8 mouse cellular contexts compared by ENCODE assay signal in genomic region chr5:116485069-116485468, GRCm38 (mm10).
DNase-seq lines count a peak whose midpoint lies in the region; ATAC-seq and TF ChIP-seq lines count a peak whose summit lies in the region.
"Had no signal": no experiment of that assay in that cellular context is flagged by ENCODE, and none has a peak within 500 bp of the region (broad histone marks: within the 10 kb centered on the region; RNA-seq: fewer than 3 reads in every experiment).

No protein-coding gene starts in this region.

- H3K4me1 ChIP-seq in forebrain, embryonic 14.5 days (ENCODE audit: control insufficient read depth, insufficient read depth, low read length), result peaks cover 4% of the 10 kb centered on the region
- H3K4me1 ChIP-seq in intestine, embryonic 16.5 days (ENCODE audit: control insufficient read depth, insufficient read depth, low read length), result no peaks in the 10 kb centered on the region

- no peak overlapping the region for H3K4me2 ChIP-seq in forebrain, embryonic 14.5 days (ENCODE audit: low read length)
- H3K4me2 ChIP-seq in intestine, embryonic 16.5 days (ENCODE audit: low read depth, low read length), result no peak overlapping the region
- H3K4me2 ChIP-seq: limb, embryonic 12.5 days had no signal

- no peaks in the 10 kb centered on the region for H3K9me3 ChIP-seq in forebrain, embryonic 14.5 days (replicated peaks; ENCODE audit: control insufficient read depth, low read length)
- H3K9me3 ChIP-seq in intestine, embryonic 16.5 days (ENCODE audit: control insufficient read depth, low read length), result no peaks in the 10 kb centered on the region
- H3K9me3 ChIP-seq: limb, embryonic 12.5 days had no signal

- no peak overlapping the region for H3K4me3 ChIP-seq in forebrain, embryonic 14.5 days (ENCODE audit: low read depth, low read length)
- H3K4me3 ChIP-seq in intestine, embryonic 16.5 days (ENCODE audit: low read length), result no peak overlapping the region
- H3K4me3 ChIP-seq in left cerebral cortex, adult 2 months, result no peak overlapping the region
- H3K4me3 ChIP-seq: limb, embryonic 12.5 days had no signal

- TF ChIP-seq POLR2A in brain, embryonic 14.5 days (IDR thresholded peaks at IDR 0.05; ENCODE audit: borderline replicate concordance, extremely low read depth, insufficient read depth, insufficient read length, poor library complexity, severe bottlenecking), result no peak

- 28% methylated on average over 5 of the region's 5 CpGs for WGBS in forebrain, embryonic 14.5 days
- 12% methylated on average over 5 of the region's 5 CpGs for WGBS in intestine, embryonic 16.5 days

- no peak overlapping the region for H3K9ac ChIP-seq in forebrain, embryonic 14.5 days (ENCODE audit: low read length)
- H3K9ac ChIP-seq in intestine, embryonic 16.5 days (ENCODE audit: low read depth, low read length), result no peak overlapping the region
- H3K9ac ChIP-seq: limb, embryonic 12.5 days had no signal

- H3K36me3 ChIP-seq in forebrain, embryonic 14.5 days (ENCODE audit: control insufficient read depth, insufficient read depth, low read length), result peaks cover 5% of the 10 kb centered on the region; the same call in 1 of the 2 replicates
- no peaks in the 10 kb centered on the region for H3K36me3 ChIP-seq in intestine, embryonic 16.5 days (ENCODE audit: control insufficient read depth, insufficient read depth, low read length)
- H3K36me3 ChIP-seq: limb, embryonic 12.5 days had no signal

- intact Hi-C loops in left cerebral cortex, adult 2 months (cut with DNase I), result no loop called here

- no peak overlapping the region for H3K27ac ChIP-seq in forebrain, embryonic 14.5 days (ENCODE audit: low read depth, low read length)
- no peak overlapping the region for H3K27ac ChIP-seq in intestine, embryonic 16.5 days (ENCODE audit: low read length)
- no peak overlapping the region for H3K27ac ChIP-seq in left cerebral cortex, adult 2 months
- H3K27ac ChIP-seq: limb, embryonic 12.5 days had no signal

- no peaks in the 10 kb centered on the region for H3K27me3 ChIP-seq in forebrain, embryonic 14.5 days (replicated peaks; ENCODE audit: control insufficient read depth, insufficient read depth, low read length)
- no peaks in the 10 kb centered on the region for H3K27me3 ChIP-seq in intestine, embryonic 16.5 days (replicated peaks; ENCODE audit: control insufficient read depth, insufficient read depth, low read length)
- H3K27me3 ChIP-seq: limb, embryonic 12.5 days had no signal

- ATAC-seq in forebrain, embryonic 14.5 days, result peak; percentile 74
- ATAC-seq in intestine, embryonic 16.5 days, result peak; percentile 40; the same call in 1 of the 2 replicates

- TF ChIP-seq CTCF in brain, embryonic 14.5 days (IDR thresholded peaks at IDR 0.05; ENCODE audit: borderline replicate concordance, extremely low read depth, insufficient read depth, insufficient read length), result no peak
- TF ChIP-seq CTCF in left cerebral cortex, adult 2 months (IDR thresholded peaks at IDR 0.05), result no peak

- DNase-seq in brain, embryonic 14.5 days (ENCODE audit: low read depth), result peak; percentile 90
- DNase-seq in forebrain, embryonic 14.5 days (ENCODE audit: low spot score), result peak; percentile 86
- DNase-seq in lung, postnatal 10 days, result peak; percentile 75
- DNase-seq in telencephalon, adult 2 months (ENCODE audit: low read depth, low spot score), result peak; percentile 47
- no peak for DNase-seq in thymus, postnatal 10 days (ENCODE audit: low spot score in 2 of 2)
- DNase-seq in left cerebral cortex, adult 2 months (ENCODE audit: extremely low spot score in 1 of 2, low spot score in 2 of 2), result no peak

Comparison
In these comparisons a context has a peak if more than half of its experiments do, and no peak if none do; other contexts are left out.
1. DNase-seq: peak in brain, embryonic 14.5 days (single experiment), forebrain, embryonic 14.5 days (single experiment), lung, postnatal 10 days (single experiment) and telencephalon, adult 2 months (single experiment); none in thymus, postnatal 10 days (0 of 2) and left cerebral cortex, adult 2 months (0 of 2).